Mouse (Mus musculus): ENCODE results near the gene Plxnc1. TPM values are rescaled to one million over a fixed set of nuclear protein-coding genes. Genes with fewer than 3 reads are reported as not detected.

The Plxnc1 gene
- total RNA-seq, 2 experiments from 2014 or later, result 39.2 to 40.9 TPM

DNA sequence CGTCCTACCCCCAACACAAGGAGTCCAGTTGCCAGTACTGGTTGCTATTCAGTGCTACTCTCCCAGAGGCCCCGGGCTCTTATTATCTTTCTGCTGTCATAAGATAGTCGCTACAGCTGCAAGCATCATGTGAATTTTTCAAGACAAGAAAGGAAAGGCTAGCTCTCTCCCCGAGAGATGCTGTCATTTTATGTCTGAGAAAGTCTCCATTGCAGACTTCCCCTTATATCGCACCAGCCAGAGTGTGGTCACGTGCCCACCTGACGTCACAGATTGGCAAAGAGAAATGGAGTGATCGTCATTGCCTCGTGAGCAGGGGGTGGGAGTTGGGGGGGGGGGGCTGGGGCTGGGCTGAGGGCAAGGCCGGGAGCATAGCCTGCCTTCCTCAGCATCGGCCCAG is 16.6 kb upstream of the Plxnc1 start:
- intact Hi-C loops (cut with DNase I), result no loop called here
- DNase-seq (ENCODE audit: low spot score in 2 of 2), result no peak

DNA sequence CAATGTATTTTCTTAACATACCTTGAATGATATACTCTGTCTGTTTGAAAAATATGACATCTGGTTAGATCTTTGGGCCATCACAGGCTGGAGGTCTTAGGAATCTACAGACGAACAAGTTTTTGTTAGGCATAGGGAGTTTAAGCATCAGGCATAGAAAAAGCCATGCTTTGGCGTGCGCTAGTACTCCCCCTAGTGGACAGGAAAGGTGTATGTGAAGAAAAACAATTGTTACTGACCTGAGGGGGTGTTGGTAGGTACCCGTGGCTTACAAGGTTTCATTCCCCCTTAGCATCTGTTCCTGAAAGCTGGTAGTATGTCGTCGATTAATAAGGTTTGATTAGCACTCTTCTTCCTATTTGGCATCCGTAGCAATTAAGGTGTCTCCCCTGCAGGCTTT is 13.7 kb upstream of the Plxnc1 start:
- intact Hi-C loops (cut with DNase I), result no loop called here
- peak; percentile 37 to 65 for DNase-seq (ENCODE audit: low spot score in 2 of 2)

DNA sequence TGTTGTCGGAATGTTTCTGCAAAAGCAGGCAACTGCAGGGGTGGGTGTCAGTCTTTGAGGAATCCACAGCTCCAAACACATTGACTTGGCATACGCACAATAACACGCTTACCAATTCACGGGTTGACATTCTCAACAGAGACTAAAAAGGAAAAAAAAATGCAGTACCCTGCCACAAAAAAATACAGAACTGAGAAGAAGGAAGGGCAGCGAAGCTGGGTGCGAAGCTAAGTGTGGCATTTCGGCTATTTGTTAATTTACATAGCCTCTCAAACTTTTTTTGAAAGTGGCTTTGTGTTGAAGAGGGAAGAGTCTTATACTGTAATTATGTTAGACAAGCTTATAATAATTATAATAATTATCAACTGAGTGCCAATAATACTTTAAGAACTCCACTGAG is 13.1 kb upstream of the Plxnc1 start:
- DNase-seq (ENCODE audit: low spot score in 2 of 2), result no peak
- intact Hi-C loops (cut with DNase I), result no loop called here

DNA sequence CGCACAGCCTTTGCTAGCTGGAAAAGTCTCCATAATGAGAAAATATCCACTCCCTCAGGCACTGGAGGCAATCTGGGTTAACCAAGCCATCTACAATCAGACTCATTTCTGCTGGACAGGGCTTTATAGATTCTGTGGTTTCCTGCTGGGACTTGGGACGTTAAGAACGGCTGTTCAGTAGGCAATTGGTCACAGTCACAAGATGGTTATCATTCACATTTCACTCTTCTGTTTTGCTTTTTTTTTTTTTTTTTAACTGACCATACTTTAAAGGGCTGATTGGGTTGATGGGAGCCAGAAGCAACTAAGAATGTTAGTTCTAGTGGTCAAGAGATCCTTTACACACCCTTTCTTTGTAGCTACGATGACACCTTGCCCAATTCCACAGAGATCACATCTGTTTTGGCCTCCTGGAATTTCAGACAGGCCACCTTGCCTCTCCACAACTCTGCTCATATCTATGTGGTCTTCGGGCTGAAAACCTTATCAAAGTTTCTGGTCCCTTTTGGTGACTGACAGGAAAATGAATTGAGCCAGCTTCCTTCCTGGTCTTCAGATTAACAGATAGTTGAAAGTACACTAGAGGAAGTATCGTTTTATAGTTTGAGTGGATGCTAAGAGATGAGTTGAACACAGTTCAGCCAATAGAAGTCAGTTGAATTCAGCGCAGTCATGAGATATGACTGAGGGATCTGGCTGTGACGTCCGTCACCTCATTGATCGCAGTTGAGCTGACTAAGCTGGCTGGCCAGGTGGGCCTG is 3.5 kb upstream of the Plxnc1 start:
- DNase-seq (ENCODE audit: low spot score in 2 of 2), result no peak
- intact Hi-C loops (cut with DNase I), result loop anchor here (5.0 to 10.0 kb wide), 2 partner anchors 246 to 543 kb away; no protein-coding TSS in a partner anchor

DNA sequence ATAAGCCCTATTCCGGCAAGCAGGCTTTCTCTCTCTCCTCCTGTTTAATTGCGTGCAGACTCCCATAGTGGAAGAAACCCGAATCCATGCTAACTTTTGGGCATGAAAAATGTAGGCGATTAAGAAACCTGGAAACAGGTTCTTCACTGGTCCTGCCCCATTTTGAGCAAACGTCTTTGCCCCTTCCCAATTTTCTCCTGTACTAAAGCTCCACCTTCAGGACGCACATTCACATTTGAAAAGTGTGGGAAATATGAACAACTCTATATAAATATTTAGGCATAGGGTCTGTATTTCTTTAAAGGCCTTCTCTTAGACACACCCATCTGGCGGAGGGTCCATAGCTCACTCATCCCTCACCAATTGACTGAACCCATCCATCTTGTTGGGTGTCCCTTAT is 2.8 kb upstream of the Plxnc1 start:
- no peak for DNase-seq (ENCODE audit: low spot score in 2 of 2)
- intact Hi-C loops (cut with DNase I), result loop anchor here (5.0 to 10.0 kb wide), 2 partner anchors 245 to 543 kb away; no protein-coding TSS in a partner anchor

DNA sequence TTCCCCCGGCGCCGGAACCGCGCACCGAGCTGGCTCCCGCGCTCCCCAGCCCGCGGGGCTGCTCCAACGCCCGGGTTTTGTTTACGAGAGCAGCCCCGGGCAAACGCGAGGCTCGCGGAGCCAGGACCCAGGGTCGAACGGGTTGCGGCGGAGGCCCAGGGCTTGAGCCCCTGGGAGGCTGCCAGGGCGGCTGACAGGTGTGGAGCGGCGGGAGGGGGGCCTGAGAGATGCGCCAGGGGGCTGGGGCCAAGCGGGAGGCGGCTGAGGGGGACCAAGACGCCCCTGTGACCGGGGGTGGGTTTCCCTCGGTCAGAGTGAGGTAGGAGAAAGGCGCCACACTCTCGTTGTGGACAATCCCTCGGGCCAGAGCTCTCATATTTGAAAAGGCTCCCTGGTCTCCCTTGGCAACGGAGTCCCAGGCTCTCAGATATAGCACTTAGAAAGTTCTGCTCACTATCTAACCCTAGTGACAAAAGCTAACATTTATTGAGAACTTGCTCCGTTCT is 624 bp upstream of the Plxnc1 start:
- intact Hi-C loops (cut with DNase I), result loop anchor here (2.0 to 10.0 kb wide), 3 partner anchors 243 to 540 kb away; no protein-coding TSS in a partner anchor
- peak; percentile 27 to 30 for DNase-seq (ENCODE audit: low spot score in 2 of 2)

DNA sequence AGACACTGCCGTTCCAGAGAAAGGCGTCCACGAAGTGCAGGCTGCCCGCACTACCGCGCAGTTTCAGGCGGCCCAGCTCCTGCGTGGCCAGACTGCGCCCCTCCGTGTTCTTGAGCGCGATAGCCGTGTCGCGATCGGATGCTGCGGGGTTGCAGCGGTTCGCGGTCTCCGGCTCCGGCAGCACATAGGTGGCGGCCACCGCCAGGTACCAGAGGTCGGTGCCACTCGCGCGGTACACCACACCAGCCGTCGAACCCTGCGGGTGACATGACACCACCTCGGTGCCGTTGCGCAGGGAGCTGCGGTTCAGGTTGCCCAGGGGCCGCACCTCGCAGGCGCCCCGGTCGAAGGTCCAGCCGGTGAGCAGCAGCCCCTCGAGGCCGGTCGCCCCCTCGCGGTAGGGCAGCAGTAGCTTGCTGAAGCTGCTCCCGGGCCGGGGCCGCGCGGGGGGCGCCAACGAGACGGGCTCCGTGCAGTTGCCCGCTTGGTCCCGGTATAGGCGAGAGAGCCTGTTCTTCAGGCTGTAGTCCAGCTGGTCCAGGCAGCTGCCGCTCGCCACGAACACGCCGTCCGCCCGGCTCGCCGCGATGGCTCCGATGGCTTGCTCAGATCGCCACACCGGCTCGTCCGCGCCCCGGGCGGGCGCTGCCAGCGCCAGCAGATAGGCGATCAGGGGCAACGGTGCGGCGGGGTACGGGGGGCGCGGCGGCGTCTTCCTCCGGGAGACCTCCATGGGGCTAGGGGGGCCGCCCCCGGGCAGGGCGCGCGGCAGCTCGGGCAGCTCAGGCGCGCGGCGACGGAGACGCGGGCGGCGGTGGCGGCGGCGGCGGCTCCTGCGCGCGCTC is 567 bp downstream of the Plxnc1 start:
- peak; percentile 49 to 69 for DNase-seq (ENCODE audit: low spot score in 2 of 2)
- intact Hi-C loops (cut with DNase I), result loop anchor here (2.0 to 10.0 kb wide), 3 partner anchors 117 to 539 kb away; no protein-coding TSS in a partner anchor

DNA sequence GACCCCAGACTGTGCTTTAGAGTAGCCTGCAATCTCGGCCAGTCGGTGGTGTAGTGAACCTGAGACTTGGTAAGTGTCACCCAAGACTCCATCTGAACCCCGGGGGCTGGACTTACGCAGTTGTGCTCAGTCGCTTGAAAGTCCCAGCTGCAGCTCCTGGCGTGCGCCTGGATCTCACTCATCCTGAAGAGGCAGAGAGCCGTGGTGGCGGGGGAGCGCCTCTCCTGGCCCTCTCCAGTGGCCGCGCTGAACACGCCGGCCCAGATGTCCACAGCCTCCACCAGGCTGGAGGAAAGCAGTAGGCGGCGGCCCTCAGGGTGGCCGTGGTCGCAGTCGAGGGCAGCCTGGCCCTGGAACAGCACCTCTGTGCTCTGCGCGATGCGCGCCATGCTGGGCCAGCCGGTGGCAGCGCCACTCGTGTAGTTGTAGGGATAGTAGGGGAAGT is 1.2 kb downstream of the Plxnc1 start:
- peak; percentile 46 to 49 for DNase-seq (ENCODE audit: low spot score in 2 of 2)
- intact Hi-C loops (cut with DNase I), result loop anchor here (5.0 to 10.0 kb wide), 2 partner anchors 116 to 539 kb away; no protein-coding TSS in a partner anchor

DNA sequence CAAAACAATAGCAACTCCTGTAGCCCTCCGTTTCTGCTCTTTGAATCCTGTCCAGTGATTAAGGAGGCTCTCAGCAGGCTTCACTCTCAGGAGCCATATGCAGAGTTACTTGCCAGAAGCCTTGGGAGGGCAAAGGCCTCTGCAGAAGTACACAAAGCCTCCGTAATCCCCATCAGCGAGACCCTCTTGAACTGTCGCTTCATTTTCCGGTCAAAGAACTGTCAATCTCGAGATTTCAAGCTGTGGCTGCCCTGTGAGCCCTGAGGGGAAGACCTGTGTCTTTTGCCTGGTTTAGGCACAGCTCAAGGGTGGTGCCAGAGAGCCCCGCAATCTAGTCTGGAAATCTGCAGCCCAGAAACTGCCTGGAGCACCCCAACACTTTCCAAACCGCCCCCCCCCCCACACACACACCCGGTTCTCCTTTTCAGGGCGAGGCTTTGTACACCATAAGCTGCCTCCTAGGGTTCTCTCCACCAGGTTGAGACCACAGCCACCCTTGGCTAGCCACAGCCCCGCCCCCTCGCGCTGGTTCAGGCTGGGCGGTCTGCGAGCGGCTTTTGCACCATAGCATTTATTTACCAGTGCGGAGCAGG is 2.1 kb downstream of the Plxnc1 start:
- no peak for DNase-seq (ENCODE audit: low spot score in 2 of 2)
- intact Hi-C loops (cut with DNase I), result loop anchor here (1.0 to 10.0 kb wide), 3 partner anchors 37 to 538 kb away; no protein-coding TSS in a partner anchor

DNA sequence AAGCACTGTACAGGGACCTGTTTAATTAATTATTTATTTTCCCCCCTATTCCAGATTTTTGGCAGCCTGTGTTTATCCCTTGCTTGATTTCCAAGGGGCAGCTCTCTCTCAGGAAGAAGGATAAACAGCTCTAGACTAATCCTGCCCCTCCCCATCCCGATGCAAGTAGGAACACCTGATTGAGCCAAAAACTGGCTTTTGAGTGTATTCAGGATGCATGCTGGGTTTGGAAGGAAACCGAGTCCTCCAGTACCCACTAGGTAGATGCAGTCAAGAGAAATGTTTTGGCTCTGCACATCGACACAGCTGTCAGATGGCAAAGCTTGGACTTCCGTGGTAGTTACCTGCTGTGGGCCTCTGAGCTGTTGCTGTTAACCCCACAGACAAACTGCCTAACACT is 3.1 kb downstream of the Plxnc1 start:
- DNase-seq (ENCODE audit: low spot score in 2 of 2), result no peak
- intact Hi-C loops (cut with DNase I), result loop anchor here (5.0 to 10.0 kb wide), 2 partner anchors 114 to 537 kb away; no protein-coding TSS in a partner anchor

DNA sequence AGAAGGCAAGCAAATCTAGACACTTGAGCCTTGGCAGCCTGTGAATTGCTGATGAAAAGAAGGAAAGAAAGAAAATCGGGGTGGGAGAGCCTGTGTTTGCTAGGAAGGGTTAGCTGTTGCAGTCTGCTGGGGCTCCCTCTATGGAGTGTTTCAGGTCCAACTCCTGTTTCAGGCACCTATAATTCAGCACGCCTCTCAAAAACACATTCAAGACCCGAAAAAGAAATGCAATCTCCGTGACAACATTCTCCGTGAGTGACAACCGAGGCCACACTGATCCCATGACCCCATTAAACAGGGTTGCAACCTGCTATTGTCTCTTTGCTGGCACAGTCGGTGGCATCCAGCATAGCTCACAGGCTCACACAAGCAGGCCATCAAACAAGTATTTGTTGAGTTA is 3.8 kb downstream of the Plxnc1 start:
- intact Hi-C loops (cut with DNase I), result loop anchor here (5.0 to 10.0 kb wide), 2 partner anchors 113 to 536 kb away; no protein-coding TSS in a partner anchor
- DNase-seq (ENCODE audit: low spot score in 2 of 2), result peak in 1 of 2 experiments; percentile 39

DNA sequence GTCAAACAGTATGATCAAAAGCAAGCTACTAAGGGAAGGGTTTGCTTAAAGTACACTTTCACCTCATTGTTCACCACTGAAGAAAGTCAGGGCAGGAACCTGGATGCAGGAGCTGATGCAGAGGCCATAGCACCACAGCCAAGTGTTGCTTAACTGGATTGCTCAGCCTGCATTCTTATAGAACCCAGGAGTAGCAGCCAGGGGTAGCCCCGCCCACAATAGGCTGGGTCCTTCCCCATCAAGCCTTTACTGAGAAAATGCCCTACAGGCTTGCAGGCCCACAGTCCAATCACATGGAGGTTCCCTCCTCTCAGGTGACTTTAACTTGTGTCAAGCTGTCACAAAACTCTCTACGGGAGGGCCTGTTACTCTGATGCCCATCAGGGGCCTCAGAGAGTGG is 4.6 kb downstream of the Plxnc1 start:
- DNase-seq (ENCODE audit: low spot score in 2 of 2), result no peak
- intact Hi-C loops (cut with DNase I), result loop anchor here (5.0 to 10.0 kb wide), 2 partner anchors 113 to 535 kb away; no protein-coding TSS in a partner anchor

DNA sequence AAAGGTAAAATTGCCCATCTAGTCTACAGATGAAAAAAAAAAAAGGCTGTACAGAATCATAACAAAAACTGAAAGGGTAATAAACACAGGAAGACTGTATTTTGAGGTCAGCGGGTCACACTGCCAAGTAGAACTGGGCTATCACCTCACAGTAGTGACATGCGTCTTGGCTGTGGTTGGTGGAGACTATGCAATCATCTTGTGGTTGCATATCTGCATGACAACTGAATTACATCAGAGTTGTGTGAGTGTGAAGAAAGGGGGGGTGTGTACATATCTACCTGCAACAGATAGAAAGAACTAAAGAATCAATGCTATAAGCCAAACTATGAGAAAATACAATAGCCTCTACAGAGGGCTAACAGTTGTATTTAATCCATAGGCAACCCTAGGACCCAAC is 5.7 kb downstream of the Plxnc1 start:
- no peak for DNase-seq (ENCODE audit: low spot score in 2 of 2)
- intact Hi-C loops (cut with DNase I), result no loop called here

DNA sequence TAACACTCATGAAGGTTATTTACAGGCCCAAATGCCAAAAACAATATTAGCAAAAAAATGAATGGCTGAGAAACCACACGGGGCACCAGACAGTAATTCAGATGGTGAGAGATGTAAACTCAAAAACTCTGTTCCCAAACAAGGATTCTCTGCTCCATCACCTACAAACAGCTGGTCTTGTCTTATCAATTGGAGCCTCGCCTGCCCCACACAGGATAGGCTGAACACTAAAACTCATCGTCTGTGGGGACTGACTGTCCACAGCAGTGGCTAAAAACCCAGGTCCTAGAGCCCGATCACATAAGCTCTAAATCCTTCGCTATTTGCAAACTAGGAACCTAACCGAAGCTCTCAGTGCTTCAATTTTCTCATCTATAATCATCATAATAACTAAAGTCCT is 6.3 kb downstream of the Plxnc1 start:
- intact Hi-C loops (cut with DNase I), result no loop called here
- no peak for DNase-seq (ENCODE audit: low spot score in 2 of 2)

DNA sequence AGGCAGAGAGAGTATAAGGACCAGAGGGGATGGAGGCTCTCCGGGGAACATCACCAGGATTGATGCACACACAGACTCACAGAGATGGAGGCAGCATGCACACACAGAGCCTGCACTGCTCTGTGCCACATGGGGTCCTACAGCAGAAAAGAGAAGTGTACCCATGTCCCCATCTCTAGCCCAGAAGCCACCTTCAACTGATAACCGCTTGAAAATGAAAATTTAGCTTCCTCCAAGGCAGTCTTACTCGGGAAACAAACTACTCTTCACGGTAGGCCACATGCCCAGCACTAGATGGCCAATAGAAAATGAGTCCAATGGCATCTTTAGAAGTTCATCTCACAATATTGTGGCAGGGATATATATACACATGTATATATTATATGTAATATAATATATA is 9.4 kb downstream of the Plxnc1 start:
- intact Hi-C loops (cut with DNase I), result no loop called here
- no peak for DNase-seq (ENCODE audit: low spot score in 2 of 2)

DNA sequence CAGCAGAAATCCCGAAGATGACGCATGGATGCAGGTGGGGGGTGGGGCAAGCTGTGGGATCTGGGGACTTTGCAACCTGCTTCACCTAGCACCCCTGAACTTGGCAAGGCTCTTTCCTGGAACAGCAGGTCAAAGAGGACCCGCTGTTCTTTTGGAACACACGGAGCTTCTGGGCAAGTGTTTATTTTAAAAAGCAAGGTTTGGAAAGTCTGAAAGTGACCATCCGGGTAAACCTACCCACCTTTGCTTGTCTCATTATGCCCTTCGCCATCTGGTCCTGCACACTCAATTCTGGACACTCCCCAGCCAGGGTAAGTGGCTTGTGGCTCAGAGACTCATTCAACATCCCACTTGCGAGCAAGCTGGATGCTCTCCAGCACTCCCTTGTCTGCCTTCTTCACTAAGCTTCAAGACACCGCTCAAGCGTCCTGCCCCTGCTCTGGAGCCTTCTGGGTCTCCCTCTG is 10.5 kb downstream of the Plxnc1 start:
- no peak for DNase-seq (ENCODE audit: low spot score in 2 of 2)
- intact Hi-C loops (cut with DNase I), result no loop called here

DNA sequence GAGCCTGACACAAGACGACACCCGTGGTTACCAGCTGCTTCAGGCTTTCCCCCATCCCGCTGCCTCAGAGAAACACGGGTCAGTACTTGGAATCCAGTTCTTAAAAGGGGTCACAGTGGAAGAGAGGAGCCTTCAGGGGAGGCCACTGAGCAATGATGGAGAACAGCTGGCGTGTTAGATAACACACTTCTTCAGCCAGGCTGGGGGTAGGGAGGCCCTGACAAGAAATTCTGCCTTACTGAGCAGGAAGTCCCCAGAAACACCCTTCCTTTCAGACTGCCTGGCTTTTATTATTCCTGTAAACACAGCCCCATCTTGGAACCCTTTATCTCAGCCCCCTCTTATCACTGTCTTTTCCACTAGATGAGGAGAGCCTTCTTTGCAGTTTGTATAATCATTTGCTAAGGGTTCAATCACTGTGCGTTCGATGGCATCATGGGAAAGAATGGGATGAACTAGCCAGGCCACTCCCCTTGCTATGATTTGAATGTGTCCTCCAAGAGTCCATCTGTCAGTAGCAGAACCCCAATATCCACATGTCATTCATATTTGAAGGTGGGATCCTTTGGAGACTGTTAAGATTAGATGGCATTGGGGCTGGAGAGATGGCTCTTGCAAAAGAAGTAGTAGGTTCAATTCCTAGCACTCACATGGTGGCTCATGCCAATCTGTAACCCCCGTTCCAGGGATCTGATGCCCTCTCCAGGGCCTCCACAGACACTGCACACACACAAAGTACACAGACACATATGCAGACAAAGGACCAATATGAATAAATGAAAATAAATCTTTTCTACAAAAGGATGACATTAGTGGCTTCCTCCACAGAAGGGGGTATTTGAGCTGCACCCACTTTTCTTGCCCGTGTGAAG is 12.4 kb downstream of the Plxnc1 start:
- intact Hi-C loops (cut with DNase I), result no loop called here

DNA sequence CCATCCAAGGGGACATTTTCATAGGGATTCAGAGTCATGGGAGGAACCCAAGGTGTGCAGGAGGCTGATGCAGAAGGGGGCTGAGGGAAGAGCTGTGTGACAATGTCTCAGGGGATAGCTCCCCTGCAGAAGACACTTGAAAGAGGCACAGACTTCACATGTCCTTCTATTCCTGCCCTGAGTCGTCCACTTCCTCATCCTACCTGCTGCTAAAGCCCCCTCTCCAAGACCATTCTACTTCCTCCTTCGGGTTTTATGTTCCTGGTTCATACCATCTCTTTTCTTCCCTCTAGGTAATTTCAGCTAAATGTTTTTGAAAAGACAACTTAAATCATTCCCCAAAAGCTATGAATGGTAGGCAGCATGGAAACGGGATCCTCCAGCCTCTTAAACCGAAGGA is 16.5 kb downstream of the Plxnc1 start:
- DNase-seq (ENCODE audit: low spot score in 2 of 2), result no peak
- intact Hi-C loops (cut with DNase I), result no loop called here

More for the DNA sequence above, 12.4 kb downstream of the Plxnc1 start:
- DNase-seq (ENCODE audit: low spot score in 2 of 2), result no peak
